Mouse (Mus musculus): Measurements from ENCODE around the gene Ttc7.
"Not testable (repeated sequence)": the region's sequence is repeated elsewhere in the genome, so short reads cannot be mapped to it uniquely, and the experiment has no call there.

The Ttc7 gene

DNA sequence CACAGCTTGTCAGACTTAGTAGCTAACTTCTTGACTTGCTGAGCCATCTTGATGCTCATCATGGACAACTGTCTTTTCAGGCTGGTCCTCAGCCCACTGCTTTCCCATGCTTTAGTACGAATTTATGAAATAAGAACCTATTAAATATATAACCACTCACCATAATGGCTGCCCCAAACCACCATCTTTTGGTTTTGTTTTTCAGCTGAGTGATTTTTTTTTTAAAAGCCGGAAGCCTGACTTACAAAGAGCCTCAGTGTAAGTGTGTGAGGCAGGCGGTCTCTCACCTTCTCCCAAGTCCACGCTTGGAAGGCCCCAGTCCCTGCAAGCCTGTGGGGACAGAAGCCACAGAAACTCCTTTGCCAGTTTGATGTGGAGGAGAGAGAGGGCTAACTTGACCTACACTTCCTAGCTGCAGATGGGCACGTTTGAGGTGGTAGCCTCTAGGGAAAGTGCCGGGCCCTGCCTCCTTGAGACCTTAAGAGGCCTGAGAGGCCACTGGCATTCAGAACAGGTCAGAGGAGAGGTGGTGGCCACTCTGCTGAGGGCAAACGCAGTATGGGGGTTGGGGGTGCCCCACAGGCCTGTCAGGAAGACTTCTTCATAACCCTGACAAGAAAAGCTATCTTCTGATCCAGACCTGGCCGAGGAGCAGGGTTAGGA lies 3.9 kb downstream of the Ttc7 start:
- peak; percentile 60 to 75 for DNase-seq

DNA sequence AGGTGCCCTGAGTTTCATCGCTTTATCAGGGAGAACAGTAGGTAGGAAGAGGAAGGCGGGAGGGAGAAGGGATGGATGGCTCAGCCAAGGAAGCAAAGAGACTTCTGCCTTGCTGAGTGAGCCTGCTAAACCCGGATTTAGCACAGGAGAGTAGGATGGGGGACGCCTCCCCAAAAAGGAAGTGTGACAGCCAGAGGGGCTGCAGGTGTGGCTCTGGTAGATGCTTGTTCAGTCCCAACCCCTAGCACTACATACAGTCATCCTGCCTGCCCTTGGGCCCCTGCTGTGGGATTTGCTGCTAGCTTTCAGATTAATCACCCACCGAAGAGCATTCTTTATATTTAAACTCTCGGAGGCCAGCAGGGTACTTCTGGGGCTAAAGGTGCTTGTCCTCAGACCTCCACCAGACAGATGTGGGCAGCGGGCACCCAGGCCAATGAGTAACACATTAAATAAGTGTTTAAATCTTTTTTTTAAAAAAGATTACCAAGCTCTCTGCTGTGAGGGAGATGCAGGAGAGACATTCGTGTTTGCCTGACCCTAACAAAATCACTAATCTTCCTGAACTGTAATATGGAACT lies 4.6 kb downstream of the Ttc7 start:
- DNase-seq = no peak

DNA sequence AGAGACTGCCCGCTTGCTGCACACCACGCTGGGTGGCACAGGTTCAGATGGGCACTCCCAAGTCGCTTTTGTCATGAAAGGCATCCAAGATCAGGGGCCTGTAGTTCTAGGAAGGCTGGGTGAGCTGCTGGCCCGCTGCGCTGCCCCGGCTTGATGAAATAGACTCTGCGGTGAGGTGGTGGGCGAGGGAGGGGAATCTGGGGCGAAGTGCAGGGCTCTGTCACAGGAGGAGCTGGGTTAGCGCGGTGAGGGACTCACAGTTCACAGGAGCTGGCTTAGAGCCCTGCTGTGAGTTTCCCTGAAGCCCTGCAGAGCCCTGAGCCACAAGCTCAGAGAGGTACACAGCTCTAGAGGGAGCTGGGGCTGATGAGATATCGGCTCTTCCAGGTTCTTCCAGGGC lies 5.4 kb downstream of the Ttc7 start:
- DNase-seq = no peak

DNA sequence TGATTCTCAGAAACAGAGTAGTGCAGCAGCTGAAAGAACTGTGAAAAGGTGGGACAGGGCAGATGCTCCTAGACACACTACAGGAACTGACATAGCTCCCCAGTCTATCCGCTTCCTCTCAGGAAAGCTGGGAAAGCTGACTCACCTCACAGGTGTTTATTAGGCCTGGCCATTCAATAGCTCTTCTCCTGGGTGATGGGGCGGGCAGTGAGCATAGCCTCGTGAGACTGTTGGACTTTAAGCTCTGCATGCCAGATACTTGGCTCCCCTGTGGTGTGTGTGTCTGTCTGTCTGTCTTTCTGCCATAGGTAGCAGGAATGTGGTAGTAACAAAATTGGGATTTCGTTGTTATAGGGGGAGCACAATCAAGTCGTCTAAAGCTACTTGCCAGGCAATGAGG lies 6.7 kb downstream of the Ttc7 start:
- DNase-seq = no peak

DNA sequence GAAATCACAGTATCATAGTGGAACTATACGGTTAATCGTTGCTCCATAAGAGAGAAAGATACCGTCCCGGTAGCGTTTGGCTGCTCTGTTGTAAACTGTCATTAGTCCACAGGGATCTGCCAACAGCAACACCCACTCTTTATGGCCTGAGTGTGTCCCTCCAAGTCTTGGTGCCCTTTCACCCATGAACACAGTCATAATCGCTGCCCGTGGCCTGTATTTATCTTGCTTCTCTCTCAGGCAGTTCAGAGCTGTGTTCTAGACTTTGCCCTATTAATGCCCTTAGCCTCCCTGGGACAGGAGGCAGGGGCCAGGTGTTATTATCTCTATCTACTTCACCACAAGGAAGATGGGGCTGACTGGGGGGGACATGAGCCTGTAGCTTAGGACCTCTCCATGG lies 8.4 kb downstream of the Ttc7 start:
- no peak for DNase-seq

DNA sequence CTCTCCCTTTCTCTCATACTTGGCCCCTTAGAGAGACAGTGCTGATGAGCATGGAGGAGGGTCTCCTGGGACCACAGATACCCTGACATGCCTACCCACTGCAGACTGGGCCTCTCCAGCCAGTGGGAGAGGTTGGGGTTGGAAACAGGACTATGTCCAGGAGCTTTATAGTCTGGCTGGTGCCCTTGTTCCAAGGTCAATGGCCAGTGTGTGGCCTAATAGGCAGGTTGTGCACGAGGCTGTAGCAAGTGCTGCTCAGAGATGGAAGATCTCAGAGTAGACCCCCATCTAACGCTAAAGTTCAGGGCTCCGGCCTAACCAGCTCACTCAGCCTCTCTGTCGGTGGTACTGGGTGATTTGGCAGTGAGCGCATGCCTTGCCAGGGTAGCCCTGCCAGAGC lies 9.1 kb downstream of the Ttc7 start:
- DNase-seq = no peak

DNA sequence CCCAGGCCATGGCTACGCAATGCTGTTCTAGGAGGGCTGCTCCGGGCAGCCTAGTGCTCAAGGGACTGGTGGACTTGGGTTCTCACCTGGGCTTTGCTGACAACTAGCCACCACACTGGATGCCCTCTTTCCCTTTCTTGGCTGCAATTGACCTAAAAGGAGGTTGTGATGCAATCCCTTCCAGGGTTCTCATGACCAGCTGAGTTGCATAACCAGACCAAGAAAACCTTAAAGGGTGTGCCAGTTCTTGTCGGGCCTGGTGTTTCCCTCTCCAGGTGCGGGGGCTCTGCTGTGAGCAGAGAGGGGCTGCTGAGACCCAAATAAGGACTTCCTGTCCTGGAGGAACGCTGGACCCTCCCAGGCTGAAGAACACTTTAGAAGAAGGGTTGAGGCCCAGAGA lies 10.4 kb downstream of the Ttc7 start:
- peak; percentile 44 to 67 for DNase-seq

DNA sequence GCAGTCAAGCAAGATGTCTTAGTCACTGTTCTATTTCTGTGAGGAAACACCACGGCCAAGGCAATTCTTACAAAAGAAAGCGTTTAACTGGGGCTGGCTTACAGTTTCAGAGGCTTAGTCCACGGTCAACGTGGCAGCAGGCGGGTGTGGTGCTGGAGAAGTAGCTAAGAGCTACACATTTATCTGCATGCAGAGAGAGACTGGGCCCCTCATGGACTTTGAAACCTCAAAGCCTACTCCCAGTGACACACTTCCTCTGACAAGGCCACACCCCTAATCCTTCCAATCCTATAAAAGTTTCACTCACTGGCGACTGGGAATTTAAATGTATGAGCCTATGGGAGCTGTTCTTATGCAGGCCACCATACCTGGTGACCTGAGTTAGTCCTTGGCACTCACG lies 13.1 kb downstream of the Ttc7 start:
- DNase-seq = no peak

DNA sequence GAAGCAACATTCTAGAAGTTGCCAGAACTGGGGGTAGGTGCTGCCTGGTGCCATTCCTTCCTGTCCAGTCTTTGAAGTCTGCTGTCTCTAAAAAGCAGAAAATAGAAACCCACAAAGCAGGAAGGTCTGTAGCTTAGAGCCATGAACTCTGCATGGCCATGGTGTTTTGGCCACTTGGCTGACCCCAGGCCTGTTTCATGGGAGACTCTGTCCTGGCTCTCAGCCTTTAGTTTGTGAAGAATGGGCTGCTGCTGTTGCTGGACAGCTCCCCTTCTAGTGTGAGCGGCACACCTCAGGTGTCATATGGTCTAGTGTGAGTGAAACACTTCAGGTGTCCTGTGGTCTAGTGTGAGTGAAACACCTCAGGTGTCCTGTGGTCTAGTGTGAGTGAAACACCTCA lies 14.0 kb downstream of the Ttc7 start:
- not testable (repeated sequence) for DNase-seq

DNA sequence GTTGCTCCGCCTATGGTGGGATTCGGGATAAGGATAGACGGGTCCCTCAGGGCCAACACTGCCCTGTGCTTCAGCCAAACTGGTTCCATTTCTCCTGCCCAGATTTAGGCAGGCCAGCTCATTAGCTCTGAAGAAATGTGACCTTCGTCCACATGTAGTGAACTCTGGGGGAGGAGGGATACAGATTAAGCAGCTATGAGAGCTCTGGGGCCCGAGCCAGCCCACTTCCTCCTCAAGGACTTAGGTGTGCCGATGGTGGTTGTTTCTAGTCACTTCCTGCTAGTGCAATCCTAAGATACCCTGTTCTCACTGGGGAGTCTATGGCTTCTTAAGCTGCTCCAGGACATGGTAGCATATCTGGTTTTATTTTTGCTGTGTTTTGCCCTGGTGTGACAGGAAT lies 16.3 kb downstream of the Ttc7 start:
- DNase-seq = peak; percentile 87 to 89

DNA sequence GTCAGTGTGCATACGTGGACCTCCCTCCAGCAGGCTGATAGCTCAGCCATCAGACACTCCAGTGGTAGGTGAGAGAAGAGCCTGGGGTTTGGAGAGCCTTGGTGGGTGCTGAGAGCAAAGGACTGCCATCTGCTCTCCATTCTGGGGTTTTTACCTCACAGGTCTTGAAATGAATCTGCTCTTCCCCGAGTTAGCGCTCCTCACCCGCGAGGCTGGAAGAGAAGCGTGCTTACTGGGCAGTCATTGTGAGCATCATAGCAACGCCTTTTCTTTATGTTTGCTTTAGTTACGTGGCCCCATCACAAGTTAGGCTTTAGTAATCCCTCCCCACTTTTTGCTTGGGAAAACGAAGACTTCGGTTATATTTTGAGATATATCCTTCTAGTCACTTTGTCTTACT lies 17.7 kb downstream of the Ttc7 start:
- DNase-seq = no peak

DNA sequence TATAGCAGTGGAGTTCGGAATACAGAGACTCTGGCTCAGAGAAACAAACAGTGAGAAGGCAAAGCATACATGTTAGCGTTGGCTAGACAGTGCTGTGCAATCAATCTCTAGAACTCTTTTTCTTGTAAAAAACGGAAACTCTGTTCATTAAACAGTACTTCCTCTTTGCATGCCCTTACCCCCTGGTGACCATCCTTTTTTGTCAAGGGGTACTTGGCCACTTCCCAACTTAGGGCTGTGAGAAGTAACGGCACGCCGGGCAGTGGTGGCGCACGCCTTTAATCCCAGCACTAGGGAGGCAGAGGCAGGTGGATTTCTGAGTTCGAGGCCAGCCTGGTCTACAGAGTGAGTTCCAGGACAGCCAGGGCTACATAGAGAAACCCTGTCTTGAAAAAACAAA lies 18.9 kb downstream of the Ttc7 start:
- DNase-seq = peak in 1 of 2 experiments; percentile 45

DNA sequence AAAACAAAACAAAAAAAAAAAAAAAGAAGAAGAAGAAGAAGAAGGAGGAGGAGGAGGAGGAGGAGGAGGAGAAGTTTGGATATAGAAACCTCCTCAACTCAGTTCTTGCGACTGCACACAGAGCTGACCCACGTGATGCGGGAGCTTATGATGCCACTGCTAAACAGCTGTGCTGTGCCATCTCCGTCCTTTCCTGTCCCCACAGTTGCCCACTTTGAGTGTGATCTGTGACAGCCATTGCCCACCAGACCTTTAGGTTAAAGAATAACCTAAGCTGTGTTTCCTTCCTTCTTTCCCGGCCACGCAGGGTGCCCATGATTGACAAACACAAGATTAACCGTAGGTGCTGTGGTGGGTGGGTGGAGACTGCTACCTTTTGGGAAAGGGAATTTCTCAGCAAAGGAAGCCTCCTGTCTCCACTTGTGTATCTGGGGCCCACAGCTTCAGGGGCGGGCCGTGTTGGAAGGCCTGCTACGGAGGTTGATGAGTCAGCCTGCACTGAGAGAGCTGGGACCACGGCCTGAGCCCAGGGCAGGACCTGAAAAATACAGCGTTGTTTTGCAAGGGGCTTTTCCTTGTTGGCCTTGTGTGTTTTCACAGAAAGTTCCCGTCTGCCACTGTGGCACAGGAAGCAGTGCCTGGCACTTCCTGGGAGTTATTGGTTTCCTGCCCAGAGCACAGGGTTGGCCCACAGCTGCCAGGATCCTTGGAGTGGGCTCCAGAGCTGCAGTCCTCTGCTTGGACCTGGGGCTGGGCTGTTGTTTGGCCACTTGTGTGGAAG lies 19.5 kb downstream of the Ttc7 start:
- DNase-seq = peak; percentile 45 to 69

DNA sequence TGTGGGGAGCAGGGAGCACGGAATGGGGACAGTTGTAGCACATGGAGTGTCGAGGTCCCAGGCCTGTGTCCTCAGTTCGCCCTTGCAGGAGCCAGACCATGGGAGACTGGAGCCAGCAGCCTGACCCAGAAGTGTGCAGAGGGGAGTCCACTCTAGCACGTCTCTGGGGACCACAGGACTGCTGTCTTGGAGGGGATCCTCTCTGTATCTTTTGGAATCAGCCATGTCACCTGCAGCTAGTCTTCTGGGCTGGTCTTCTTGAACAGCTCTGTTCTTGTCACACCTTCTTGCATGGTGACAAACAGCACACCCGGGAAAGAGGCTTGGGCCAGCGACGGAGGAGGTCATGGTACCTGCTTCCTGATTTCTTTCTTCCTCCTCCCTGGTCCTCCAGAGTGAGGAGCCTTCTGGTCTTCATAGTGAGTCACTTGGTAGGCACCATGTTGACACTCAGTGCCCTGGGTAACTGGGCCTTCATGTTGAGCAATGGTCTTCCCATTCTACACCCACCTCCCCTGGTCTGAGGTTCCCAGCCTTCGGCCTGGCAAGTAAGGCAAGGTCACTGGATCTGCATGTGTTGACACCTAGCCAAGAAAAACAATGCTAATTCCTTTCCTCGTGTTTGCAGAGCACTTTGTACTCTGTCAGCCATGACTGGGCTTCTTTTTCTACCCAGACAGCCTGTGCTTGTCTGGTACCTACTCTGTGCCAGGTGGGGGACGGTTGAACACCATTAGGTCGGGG lies 21.6 kb downstream of the Ttc7 start:
- peak; percentile 76 to 86 for DNase-seq

DNA sequence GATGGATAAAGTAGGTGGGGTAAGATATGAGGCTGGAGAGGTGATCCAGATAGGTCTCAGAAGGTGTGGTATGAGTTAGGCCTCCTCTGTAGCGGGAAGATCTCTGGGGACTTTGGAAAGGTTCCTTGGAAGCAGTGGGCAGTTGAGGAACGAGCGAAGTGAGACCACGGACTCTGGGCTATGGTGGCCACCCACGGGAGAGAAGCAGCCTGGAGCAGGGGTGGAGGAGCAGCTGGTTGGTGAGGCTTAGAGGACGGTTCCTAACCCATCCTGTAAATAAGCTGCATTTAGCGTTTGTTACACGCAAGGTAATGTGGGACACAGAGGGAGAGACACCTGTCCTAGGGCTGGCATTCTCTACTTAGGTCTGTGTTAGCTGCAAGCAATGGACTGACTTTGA lies 22.4 kb downstream of the Ttc7 start:
- no peak for DNase-seq

DNA sequence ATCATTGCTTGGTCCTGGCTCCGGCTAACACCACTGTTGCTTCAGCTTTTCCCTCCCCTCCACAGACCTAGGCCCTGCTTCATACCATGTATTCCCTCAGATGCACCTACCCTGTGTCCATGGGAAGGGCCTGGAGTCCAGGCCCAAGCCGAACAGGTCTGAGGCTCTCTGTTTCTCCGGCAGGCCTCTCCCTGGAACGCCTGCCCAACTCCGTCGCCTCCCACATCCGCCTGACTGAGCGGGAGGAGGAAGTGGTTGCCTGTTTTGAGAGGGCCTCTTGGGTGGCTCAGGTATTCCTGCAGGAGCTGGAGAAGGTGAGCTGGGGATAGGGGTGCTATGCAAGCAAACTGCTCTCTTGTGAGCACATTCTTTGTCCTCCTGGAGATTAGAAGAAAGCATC lies 24.1 kb downstream of the Ttc7 start:
- peak; percentile 79 to 82 for DNase-seq

DNA sequence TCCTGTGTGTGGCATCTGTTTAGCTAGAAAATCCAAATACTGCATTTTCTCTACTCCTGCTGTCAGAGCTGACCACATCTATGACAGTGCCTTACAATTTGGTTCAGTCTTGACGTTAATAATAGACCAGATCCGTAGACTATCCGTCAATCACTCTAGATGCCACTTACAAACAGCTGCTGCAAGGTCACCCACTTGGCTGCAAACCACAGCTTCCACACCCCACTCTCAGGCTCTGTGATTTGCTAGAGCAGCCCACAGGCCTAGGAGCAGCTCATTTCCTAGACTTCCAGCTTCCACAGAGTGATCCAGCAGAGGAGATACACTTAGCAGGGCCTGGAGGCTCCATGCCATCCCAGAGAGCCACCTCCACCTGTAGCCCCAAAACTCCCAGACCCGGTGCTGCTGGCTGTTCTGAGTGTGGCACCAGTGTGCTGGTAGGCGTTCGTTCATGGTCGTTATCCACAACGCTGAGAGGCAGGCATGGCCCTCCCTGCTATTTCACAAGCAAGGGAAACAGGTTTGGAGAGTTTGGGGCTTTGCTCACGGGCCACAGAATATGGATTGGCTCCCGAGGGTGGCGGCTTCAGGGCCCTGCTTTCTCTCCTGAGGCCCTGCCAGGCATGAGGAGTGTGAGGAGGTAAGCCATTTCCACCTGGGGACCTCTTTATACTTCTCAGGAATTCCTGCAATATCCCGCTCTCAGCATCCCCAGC lies 26.5 kb downstream of the Ttc7 start:
- peak; percentile 40 to 62 for DNase-seq

DNA sequence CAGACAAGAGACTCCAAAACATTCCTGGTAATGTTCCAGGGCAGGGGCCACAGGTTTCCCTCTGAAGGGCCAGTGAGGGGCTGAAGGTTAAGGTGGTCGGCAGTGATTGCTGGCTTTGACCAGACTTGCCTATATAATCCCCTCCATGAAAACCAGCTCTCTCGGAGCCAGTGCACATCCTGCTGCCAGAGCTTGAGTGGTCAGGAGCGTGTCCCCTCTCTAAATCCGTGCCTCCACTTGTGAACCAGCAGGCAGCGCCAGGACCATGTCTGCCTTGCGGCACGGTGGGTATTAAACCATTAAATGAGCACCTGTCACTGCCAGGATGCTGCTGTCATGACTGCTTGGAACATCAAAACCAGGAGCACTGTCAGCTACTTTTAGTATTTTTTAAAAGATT lies 27.8 kb downstream of the Ttc7 start:
- DNase-seq = no peak

DNA sequence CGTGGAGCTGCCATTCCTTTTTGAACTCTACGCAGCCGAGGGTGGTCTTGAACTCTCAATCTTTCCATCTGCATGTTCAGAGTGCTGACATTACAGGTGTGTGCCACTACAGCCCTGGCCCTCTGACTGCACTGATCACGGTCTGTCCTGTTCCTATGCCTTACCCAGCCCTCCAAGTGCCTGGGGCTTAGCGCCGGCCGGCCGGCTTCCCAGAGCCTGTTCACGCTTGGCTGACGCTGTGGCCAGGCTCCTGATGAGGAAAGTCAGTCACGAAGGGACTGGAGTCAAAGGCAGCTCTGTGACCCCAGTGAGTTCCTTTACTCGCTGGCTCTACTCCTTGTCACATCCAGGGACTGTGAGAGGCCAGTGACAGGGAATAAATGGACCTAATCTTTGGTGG lies 29.7 kb downstream of the Ttc7 start:
- DNase-seq = no peak

DNA sequence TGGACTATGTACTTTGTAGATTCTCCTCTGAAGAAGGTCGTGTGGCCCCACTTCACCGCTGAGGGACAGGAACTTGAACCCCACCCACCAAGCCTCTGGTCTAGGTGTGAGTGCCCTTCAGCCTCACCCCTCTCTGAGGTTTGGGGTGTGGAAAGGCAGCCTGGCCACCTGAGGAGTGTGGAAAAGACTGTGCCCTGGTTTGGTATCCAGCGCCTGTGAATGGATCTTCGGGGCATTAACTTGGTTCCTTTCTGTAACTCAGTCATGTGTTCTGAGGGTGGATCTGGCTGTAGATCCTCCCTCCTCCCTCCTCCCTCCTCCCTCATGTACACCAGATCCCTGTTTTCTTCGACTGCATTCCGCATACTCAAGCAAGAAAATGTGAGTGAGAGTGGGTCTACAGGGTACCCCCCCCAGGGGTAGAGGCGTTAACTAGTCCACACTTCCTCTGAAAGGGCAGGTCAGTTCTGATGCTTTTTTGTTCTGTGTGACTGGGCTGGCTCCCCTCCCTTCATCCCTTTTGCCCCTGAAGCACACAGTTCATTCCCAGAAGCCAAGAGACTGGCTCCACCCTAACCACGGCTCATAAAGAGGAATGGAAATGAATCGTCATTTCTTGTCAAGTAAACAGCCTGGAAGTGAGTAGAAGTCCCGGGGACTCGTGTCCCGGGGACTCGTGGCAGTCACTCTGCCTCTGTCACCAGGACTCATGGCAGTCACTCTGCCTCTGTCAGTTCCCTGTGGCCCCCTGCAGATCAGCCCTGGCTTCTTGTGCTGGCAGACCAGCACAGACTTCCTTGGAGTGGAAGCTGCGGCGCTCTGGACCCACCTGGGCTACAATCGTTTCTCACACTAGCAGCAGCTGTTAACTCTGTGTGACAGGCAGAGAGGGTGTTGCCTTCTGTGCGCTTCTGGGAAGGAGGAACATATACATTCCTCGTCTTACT lies 30.5 kb downstream of the Ttc7 start:
- peak; percentile 41 to 59 for DNase-seq

DNA sequence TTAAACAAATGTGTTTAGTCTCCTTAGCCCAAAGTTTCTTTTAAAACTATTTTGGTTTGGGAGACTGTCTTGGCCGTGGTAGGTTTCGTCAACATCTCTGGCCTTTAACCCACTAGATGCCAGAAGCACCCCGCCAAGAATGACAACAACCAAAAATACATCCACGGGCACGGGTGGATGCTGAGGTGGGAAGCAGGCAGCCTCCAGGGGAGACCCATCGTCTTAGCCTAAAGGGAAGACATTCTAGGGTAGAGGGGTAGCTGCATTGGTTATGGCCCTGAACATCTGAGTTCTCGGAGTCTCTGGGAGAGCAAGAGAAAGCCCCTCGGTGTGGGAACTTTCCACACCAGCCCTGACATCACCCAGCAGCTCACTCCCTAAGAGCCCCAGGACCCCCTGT lies 31.4 kb downstream of the Ttc7 start:
- no peak for DNase-seq

DNA sequence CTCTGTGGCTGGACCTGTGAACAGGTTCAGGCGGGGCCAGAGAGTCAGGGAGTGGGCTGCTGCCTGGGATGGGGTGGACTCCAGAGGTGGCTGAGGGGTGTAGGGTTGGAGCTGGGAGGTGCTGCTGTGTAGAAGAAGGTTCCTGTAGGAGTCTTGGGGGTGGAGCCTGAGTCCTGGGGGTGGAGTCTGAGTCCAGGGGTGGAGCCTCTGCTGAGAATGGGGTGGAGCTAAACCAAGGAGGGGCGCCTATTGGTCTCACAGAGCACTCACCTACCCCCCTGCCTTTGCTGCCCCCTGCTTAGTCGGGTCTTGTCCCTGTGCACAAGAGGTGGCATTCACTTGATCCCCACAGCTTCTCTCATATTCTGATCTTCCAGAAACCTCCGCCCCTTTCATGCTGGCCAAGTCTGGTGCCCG lies 31.9 kb downstream of the Ttc7 start:
- peak; percentile 56 to 61 for DNase-seq
